Mouse (Mus musculus): Measurements from ENCODE around the gene Ica1. TPM values are rescaled to one million over a fixed set of nuclear protein-coding genes. Genes with fewer than 3 reads are reported as not detected.

Gene Ica1
- total and polyA plus RNA-seq, 3 experiments, result 3.0 to 13.6 (median 3.5) TPM

GRCm38 (mm10) chr6:8731656-8732191 lies 46.6 kb downstream of the Ica1 start:
- Histone ChIP-seq H3K4me3 (ENCODE audit: low read depth, low read length) (no peak overlapping the region), H3K36me3 (replicated peaks) (no peaks in the 10 kb centered on the region), H3K27me3 (ENCODE audit: insufficient read depth, low read length) (no peaks in the 10 kb centered on the region), H3K9me3 (replicated peaks) (no peaks in the 10 kb centered on the region), H3K4me1 (ENCODE audit: insufficient read depth, low read depth, low read length) (peaks cover 41% of the 10 kb centered on the region)
- ATAC-seq (ENCODE audit: extremely low read depth, insufficient number of reproducible peaks, low FRiP score, poor library complexity, severe bottlenecking) (no peak), DNase-seq (ENCODE audit: low spot score) (no peak)
- no peak for TF ChIP-seq CTCF (IDR thresholded peaks at IDR 0.05; ENCODE audit: low read depth, low read length)
- TF ChIP-seq GATA1 (IDR thresholded peaks at IDR 0.05; ENCODE audit: borderline replicate concordance, low read length), result no peak
- no peak for TF ChIP-seq TAL1 (conservative IDR thresholded peaks at IDR 0.05; ENCODE audit: low read depth, low read length)
- no peak for TF ChIP-seq POLR2AphosphoS5 (IDR thresholded peaks at IDR 0.05; ENCODE audit: insufficient replicate concordance, low read depth, low read length)
- TF ChIP-seq GATA2 (IDR thresholded peaks at IDR 0.05; ENCODE audit: borderline replicate concordance, low read depth, low read length), result no peak

- H3K36me3 ChIP-seq (replicated peaks), result no peaks in the 10 kb centered on the region
- TF ChIP-seq GATA2 (IDR thresholded peaks at IDR 0.05; ENCODE audit: borderline replicate concordance, low read depth, low read length) (no peak), TAL1 (conservative IDR thresholded peaks at IDR 0.05; ENCODE audit: low read depth, low read length) (no peak), GATA1 (IDR thresholded peaks at IDR 0.05; ENCODE audit: borderline replicate concordance, low read length) (no peak), POLR2AphosphoS5 (IDR thresholded peaks at IDR 0.05; ENCODE audit: insufficient replicate concordance, low read depth, low read length) (no peak), CTCF (IDR thresholded peaks at IDR 0.05; ENCODE audit: low read depth, low read length) (no peak)
- ATAC-seq (ENCODE audit: extremely low read depth, insufficient number of reproducible peaks, low FRiP score, poor library complexity, severe bottlenecking) (no peak; the same call in 1 of the 2 replicates), DNase-seq (ENCODE audit: low spot score) (no peak)
- no peaks in the 10 kb centered on the region for H3K9me3 ChIP-seq (replicated peaks)
- no peaks in the 10 kb centered on the region for H3K27me3 ChIP-seq (ENCODE audit: insufficient read depth, low read length)
- peaks cover 35% of the 10 kb centered on the region for H3K4me1 ChIP-seq (ENCODE audit: insufficient read depth, low read depth, low read length)
- no peak overlapping the region for H3K4me3 ChIP-seq (ENCODE audit: low read depth, low read length)
Measured at GRCm38 (mm10) chr6:8730433-8730832, 47.9 kb downstream of the Ica1 start.

- TF ChIP-seq GATA2 (IDR thresholded peaks at IDR 0.05; ENCODE audit: borderline replicate concordance, low read depth, low read length) (no peak), TAL1 (conservative IDR thresholded peaks at IDR 0.05; ENCODE audit: low read depth, low read length) (no peak), GATA1 (IDR thresholded peaks at IDR 0.05; ENCODE audit: borderline replicate concordance, low read length) (no peak), CTCF (IDR thresholded peaks at IDR 0.05; ENCODE audit: low read depth, low read length) (no peak), POLR2AphosphoS5 (IDR thresholded peaks at IDR 0.05; ENCODE audit: insufficient replicate concordance, low read depth, low read length) (no peak)
- Histone ChIP-seq H3K9me3 (replicated peaks) (no peaks in the 10 kb centered on the region), H3K27me3 (ENCODE audit: insufficient read depth, low read length) (no peaks in the 10 kb centered on the region), H3K36me3 (replicated peaks) (no peaks in the 10 kb centered on the region), H3K4me3 (ENCODE audit: low read depth, low read length) (no peak overlapping the region), H3K4me1 (ENCODE audit: insufficient read depth, low read depth, low read length) (peaks cover 18% of the 10 kb centered on the region)
- DNase-seq (ENCODE audit: low spot score), result no peak
- ATAC-seq (ENCODE audit: extremely low read depth, insufficient number of reproducible peaks, low FRiP score, poor library complexity, severe bottlenecking), result no peak
Measured at GRCm38 (mm10) chr6:8727806-8728205, 50.5 kb downstream of the Ica1 start.

- no peaks in the 10 kb centered on the region for H3K36me3 ChIP-seq (replicated peaks)
- peaks cover 9% of the 10 kb centered on the region for H3K4me1 ChIP-seq (ENCODE audit: insufficient read depth, low read depth, low read length)
- ATAC-seq (ENCODE audit: extremely low read depth, insufficient number of reproducible peaks, low FRiP score, poor library complexity, severe bottlenecking), result no peak
- DNase-seq (ENCODE audit: low spot score), result no peak
- TF ChIP-seq GATA2 (IDR thresholded peaks at IDR 0.05; ENCODE audit: borderline replicate concordance, low read depth, low read length), result no peak
- TF ChIP-seq CTCF (IDR thresholded peaks at IDR 0.05; ENCODE audit: low read depth, low read length), result no peak
- no peak for TF ChIP-seq POLR2AphosphoS5 (IDR thresholded peaks at IDR 0.05; ENCODE audit: insufficient replicate concordance, low read depth, low read length)
- TF ChIP-seq GATA1 (IDR thresholded peaks at IDR 0.05; ENCODE audit: borderline replicate concordance, low read length), result no peak
- TF ChIP-seq TAL1 (conservative IDR thresholded peaks at IDR 0.05; ENCODE audit: low read depth, low read length), result no peak
- H3K27me3 ChIP-seq (ENCODE audit: insufficient read depth, low read length), result peaks cover 3% of the 10 kb centered on the region; the same call in 1 of the 2 replicates
- H3K4me3 ChIP-seq (ENCODE audit: low read depth, low read length), result no peak overlapping the region
- H3K9me3 ChIP-seq (replicated peaks), result no peaks in the 10 kb centered on the region
Measured at GRCm38 (mm10) chr6:8725610-8726009, 52.7 kb downstream of the Ica1 start.

- Histone ChIP-seq H3K27me3 (ENCODE audit: insufficient read depth, low read length) (peaks cover 9% of the 10 kb centered on the region), H3K4me3 (ENCODE audit: low read depth, low read length) (no peak overlapping the region), H3K4me1 (ENCODE audit: insufficient read depth, low read depth, low read length) (peaks cover 3% of the 10 kb centered on the region), H3K9me3 (replicated peaks) (no peaks in the 10 kb centered on the region), H3K36me3 (replicated peaks) (no peaks in the 10 kb centered on the region)
- ATAC-seq (ENCODE audit: extremely low read depth, insufficient number of reproducible peaks, low FRiP score, poor library complexity, severe bottlenecking) (no peak), DNase-seq (ENCODE audit: low spot score) (no peak)
- TF ChIP-seq GATA2 (IDR thresholded peaks at IDR 0.05; ENCODE audit: borderline replicate concordance, low read depth, low read length), result no peak
- TF ChIP-seq GATA1 (IDR thresholded peaks at IDR 0.05; ENCODE audit: borderline replicate concordance, low read length), result no peak
- TF ChIP-seq TAL1 (conservative IDR thresholded peaks at IDR 0.05; ENCODE audit: low read depth, low read length), result no peak
- TF ChIP-seq POLR2AphosphoS5 (IDR thresholded peaks at IDR 0.05; ENCODE audit: insufficient replicate concordance, low read depth, low read length), result no peak
- TF ChIP-seq CTCF (IDR thresholded peaks at IDR 0.05; ENCODE audit: low read depth, low read length), result no peak
Measured at GRCm38 (mm10) chr6:8719692-8720091, 58.6 kb downstream of the Ica1 start.

GRCm38 (mm10) chr6:8717967-8718366 lies 60.3 kb downstream of the Ica1 start:
- no peak for TF ChIP-seq GATA1 (IDR thresholded peaks at IDR 0.05; ENCODE audit: borderline replicate concordance, low read length)
- no peak for TF ChIP-seq POLR2AphosphoS5 (IDR thresholded peaks at IDR 0.05; ENCODE audit: insufficient replicate concordance, low read depth, low read length)
- no peak for TF ChIP-seq GATA2 (IDR thresholded peaks at IDR 0.05; ENCODE audit: borderline replicate concordance, low read depth, low read length)
- no peak for TF ChIP-seq CTCF (IDR thresholded peaks at IDR 0.05; ENCODE audit: low read depth, low read length)
- no peak for TF ChIP-seq TAL1 (conservative IDR thresholded peaks at IDR 0.05; ENCODE audit: low read depth, low read length)
- peaks cover 9% of the 10 kb centered on the region for H3K27me3 ChIP-seq (ENCODE audit: insufficient read depth, low read length)
- H3K4me3 ChIP-seq (ENCODE audit: low read depth, low read length), result no peak overlapping the region
- peaks cover 3% of the 10 kb centered on the region; the same call in 1 of the 2 replicates for H3K4me1 ChIP-seq (ENCODE audit: insufficient read depth, low read depth, low read length)
- no peak for ATAC-seq (ENCODE audit: extremely low read depth, insufficient number of reproducible peaks, low FRiP score, poor library complexity, severe bottlenecking)
- no peak for DNase-seq (ENCODE audit: low spot score)
- no peaks in the 10 kb centered on the region for H3K9me3 ChIP-seq (replicated peaks)
- no peaks in the 10 kb centered on the region for H3K36me3 ChIP-seq (replicated peaks)

Data from G1E (cell line).